Mouse (Mus musculus) MEL (cell line): ENCODE measurements around the gene Gcnt7. TPM values are rescaled to one million over a fixed set of nuclear protein-coding genes. Genes with fewer than 3 reads are reported as not detected.

Experiments used
- DNase-seq: peaks from one replicate; pipeline ENCODE4 v3.0.0; 2011; ENCODE audit warnings: low read depth, low spot score
- H3K27ac ChIP-seq: 2 replicates; pipeline ENCODE4 v1.5.1; 2012; ENCODE audit warnings: low read depth, mild to moderate bottlenecking, control low read depth, low read length, moderate library complexity; ENCODE audit not compliant: control insufficient read depth
- H3K27me3 ChIP-seq, 2 experiments: fragments of 150-350 bp in 1 of 2; sonication (generic) in 1 of 2; 2 replicates each; pipeline ENCODE4 v1.6.1; 2012; ENCODE audit warnings: low read length in 2 of 2, mild to moderate bottlenecking in 2 of 2, improper control_type of control experiment in 1 of 2, moderate library complexity in 1 of 2; ENCODE audit not compliant: insufficient read depth in 2 of 2, control insufficient read depth in 1 of 2
- H3K36me3 ChIP-seq, 2 experiments: 2 replicates each; pipeline ENCODE4 v1.6.1; 2012 to 2014; ENCODE audit warnings: low read length in 2 of 2, improper control_type of control experiment in 1 of 2, inconsistent platforms in 1 of 2, mild to moderate bottlenecking in 1 of 2; ENCODE audit not compliant: insufficient read depth in 2 of 2, control insufficient read depth in 1 of 2
- H3K4me1 ChIP-seq, 2 experiments: fragments of 150-350 bp in 1 of 2; sonication (generic) in 1 of 2; 2 replicates each; pipeline ENCODE4 v1.6.1; 2012; ENCODE audit warnings: low read length in 2 of 2, improper control_type of control experiment in 1 of 2, mild to moderate bottlenecking in 1 of 2; ENCODE audit not compliant: insufficient read depth in 2 of 2, control insufficient read depth in 1 of 2
- H3K4me3 ChIP-seq, 2 experiments: fragments of 150-350 bp in 1 of 2; sonication (generic) in 1 of 2; 2 replicates each; pipeline ENCODE4 v1.5.1; 2012; ENCODE audit warnings: low read depth in 2 of 2, low read length in 2 of 2, mild to moderate bottlenecking in 2 of 2, moderate library complexity in 2 of 2, control low read depth in 1 of 2, improper control_type of control experiment in 1 of 2; ENCODE audit not compliant: control insufficient read depth in 1 of 2, insufficient read depth in 1 of 2
- H3K79me2 ChIP-seq: 2 replicates; pipeline ENCODE4 v1.6.1; 2012; ENCODE audit warnings: mild to moderate bottlenecking, low read length, moderate library complexity; ENCODE audit not compliant: control insufficient read depth, poor library complexity, insufficient read depth
- H3K9ac ChIP-seq: 2 replicates; pipeline ENCODE4 v1.6.1; 2012; ENCODE audit warnings: low read depth, mild to moderate bottlenecking, control low read depth, low read length, moderate library complexity; ENCODE audit not compliant: control insufficient read depth, poor library complexity, severe bottlenecking
- H3K9me3 ChIP-seq: fragments of 150-350 bp; sonication (generic); replicated peaks from 2 replicates; pipeline ENCODE4 v1.6.1; 2012; ENCODE audit warnings: mild to moderate bottlenecking, low read length, improper control_type of control experiment, moderate library complexity; ENCODE audit not compliant: insufficient read depth
- CHD2 ChIP-seq: IDR thresholded peaks from 2 replicates; pipeline ENCODE4 v1.6.1; 2011; ENCODE audit warnings: low read length, improper control_type of control experiment
- CTCF ChIP-seq, 3 experiments: IDR thresholded peaks in 2 of 3; conservative IDR thresholded peaks in 1 of 3; 2 replicates each; pipeline ENCODE4 v1.5.1; 2011 to 2012; ENCODE audit warnings: low read length in 3 of 3, low read depth in 2 of 3, mild to moderate bottlenecking in 2 of 3, improper control_type of control experiment in 1 of 3, inconsistent platforms in 1 of 3, mixed read lengths in 1 of 3, moderate library complexity in 1 of 3; ENCODE audit not compliant: control insufficient read depth in 1 of 3, insufficient read depth in 1 of 3, poor library complexity in 1 of 3, severe bottlenecking in 1 of 3
- E2F4 ChIP-seq: IDR thresholded peaks from 2 replicates; pipeline ENCODE4 v1.6.1; 2011; ENCODE audit warnings: low read depth, low read length, improper control_type of control experiment, borderline replicate concordance
- ELF1 ChIP-seq: IDR thresholded peaks from 2 replicates; pipeline ENCODE4 v1.6.1; 2014; ENCODE audit warnings: low read depth, mild to moderate bottlenecking, inconsistent platforms, low read length, improper control_type of control experiment, moderate library complexity
- ETS1 ChIP-seq: IDR thresholded peaks from 2 replicates; pipeline ENCODE4 v1.6.1; 2012; ENCODE audit warnings: low read depth, mild to moderate bottlenecking, inconsistent platforms, low read length, improper control_type of control experiment, moderate library complexity
- GATA1 ChIP-seq: IDR thresholded peaks from 2 replicates; pipeline ENCODE4 v1.6.1; 2011; ENCODE audit warnings: low read depth, low read length, improper control_type of control experiment
- MAZ ChIP-seq: IDR thresholded peaks from 2 replicates; pipeline ENCODE4 v1.6.1; 2012; ENCODE audit warnings: low read depth, mild to moderate bottlenecking, inconsistent platforms, low read length, improper control_type of control experiment
- MYB ChIP-seq: IDR thresholded peaks from 2 replicates; pipeline ENCODE4 v1.6.1; 2011; ENCODE audit warnings: mild to moderate bottlenecking, low read depth, low read length, improper control_type of control experiment
- NELFE ChIP-seq: IDR thresholded peaks from 2 replicates; pipeline ENCODE4 v1.6.1; 2011; ENCODE audit warnings: low read depth, low read length, improper control_type of control experiment
- NRF1 ChIP-seq: IDR thresholded peaks from 2 replicates; pipeline ENCODE4 v1.6.1; 2014; ENCODE audit warnings: low read depth, mild to moderate bottlenecking, inconsistent platforms, low read length, improper control_type of control experiment, moderate library complexity; ENCODE audit not compliant: poor library complexity, insufficient read depth, severe bottlenecking
- POLR2AphosphoS2 ChIP-seq: IDR thresholded peaks from 2 replicates; pipeline ENCODE4 v1.6.1; 2011; ENCODE audit warnings: low read length, improper control_type of control experiment
- POLR2AphosphoS5 ChIP-seq: IDR thresholded peaks from 2 replicates; pipeline ENCODE4 v1.6.1; 2012; ENCODE audit warnings: low read depth, borderline replicate concordance, mild to moderate bottlenecking, inconsistent platforms, low read length, moderate library complexity, mixed read lengths
- RAD21 ChIP-seq: IDR thresholded peaks from 2 replicates; pipeline ENCODE4 v1.6.1; 2011; ENCODE audit warnings: mild to moderate bottlenecking, low read depth, low read length, improper control_type of control experiment
- RCOR1 ChIP-seq: IDR thresholded peaks from 2 replicates; pipeline ENCODE4 v1.6.1; 2012; ENCODE audit warnings: low read depth, mild to moderate bottlenecking, inconsistent platforms, low read length, improper control_type of control experiment
- SIN3A ChIP-seq: IDR thresholded peaks from 2 replicates; pipeline ENCODE4 v1.6.1; 2012; ENCODE audit warnings: low read length, improper control_type of control experiment, inconsistent platforms
- SMC3 ChIP-seq: IDR thresholded peaks from 2 replicates; pipeline ENCODE4 v1.6.1; 2011; ENCODE audit warnings: low read depth, low read length, improper control_type of control experiment
- TAL1 ChIP-seq: IDR thresholded peaks from 2 replicates; pipeline ENCODE4 v1.6.1; 2012; ENCODE audit warnings: mild to moderate bottlenecking, inconsistent platforms, low read length, moderate library complexity, mixed read lengths
- TBP ChIP-seq: IDR thresholded peaks from 2 replicates; pipeline ENCODE4 v1.8.0; 2011; ENCODE audit warnings: low read depth, low read length, improper control_type of control experiment
- TCF12 ChIP-seq: IDR thresholded peaks from 2 replicates; pipeline ENCODE4 v1.6.1; 2014; ENCODE audit warnings: low read depth, mild to moderate bottlenecking, inconsistent platforms, low read length, improper control_type of control experiment, moderate library complexity
- UBTF ChIP-seq: IDR thresholded peaks from 2 replicates; pipeline ENCODE4 v1.6.1; 2012; ENCODE audit warnings: low read depth, mild to moderate bottlenecking, inconsistent platforms, low read length, improper control_type of control experiment, moderate library complexity, borderline replicate concordance; ENCODE audit not compliant: insufficient read depth
- USF1 ChIP-seq: IDR thresholded peaks from 2 replicates; pipeline ENCODE4 v1.6.1; 2014; ENCODE audit warnings: low read depth, mild to moderate bottlenecking, inconsistent platforms, low read length, improper control_type of control experiment, moderate library complexity
- ZC3H11A ChIP-seq: IDR thresholded peaks from 2 replicates; pipeline ENCODE4 v1.6.1; 2012; ENCODE audit warnings: low read depth, mild to moderate bottlenecking, inconsistent platforms, low read length, improper control_type of control experiment
- ZKSCAN1 ChIP-seq: IDR thresholded peaks from 2 replicates; pipeline ENCODE4 v1.6.1; 2012; ENCODE audit warnings: low read depth, mild to moderate bottlenecking, inconsistent platforms, low read length, improper control_type of control experiment, moderate library complexity
- ZMIZ1 ChIP-seq: IDR thresholded peaks from 2 replicates; pipeline ENCODE4 v1.6.1; 2012; ENCODE audit warnings: low read depth, mild to moderate bottlenecking, inconsistent platforms, low read length, improper control_type of control experiment, moderate library complexity
- ZNF384 ChIP-seq: IDR thresholded peaks from 2 replicates; pipeline ENCODE4 v1.6.1; 2012; ENCODE audit warnings: low read depth, mild to moderate bottlenecking, inconsistent platforms, low read length, improper control_type of control experiment
- polyA plus RNA-seq, 2 experiments: library from polyadenylated mRNA; stranded (reverse) in 1 of 2; unstranded in 1 of 2; fragments of >175 nt in 1 of 2; fragments of >200 nt in 1 of 2; gene quantifications; 2 replicates each; pipeline versions ENCODE4 v1.2.1 to v1.2.4; 2012; ENCODE audit warnings: low replicate concordance in 2 of 2, low read depth in 1 of 2; ENCODE audit not compliant: insufficient read length in 2 of 2, insufficient read depth in 1 of 2, missing spikeins in 1 of 2
- total RNA-seq: library from RNA; depleted of rRNA; stranded (reverse); fragments of 300-350 nt; gene quantifications from 2 replicates; pipeline ENCODE4 v1.2.3, GENCODE M21; 2012

Gene Gcnt7
- total and polyA plus RNA-seq, 3 experiments = 0.15 to 0.22 TPM; not detected in 1

GRCm38 (mm10) chr2:172466427-172467132 lies 8.2 kb upstream of the Gcnt7 start:
- H3K27me3 ChIP-seq = no peaks in the 10 kb centered on the region
- H3K9me3 ChIP-seq = no peaks in the 10 kb centered on the region
- H3K4me3 ChIP-seq = no peak overlapping the region
- TF ChIP-seq POLR2AphosphoS5 (no peak), GATA1 (no peak), ZKSCAN1 (peak; percentile 77; the same call in 1 of the 2 replicates), MYB (no peak), POLR2AphosphoS2 (no peak)
- no peaks in the 10 kb centered on the region; a peak in 1 of 4 replicates for H3K36me3 ChIP-seq
- H3K9ac ChIP-seq = no peak overlapping the region
- DNase-seq = no peak
- no peaks in the 10 kb centered on the region for H3K4me1 ChIP-seq
- H3K27ac ChIP-seq = no peak overlapping the region
- H3K79me2 ChIP-seq = no peaks in the 10 kb centered on the region

DNA sequence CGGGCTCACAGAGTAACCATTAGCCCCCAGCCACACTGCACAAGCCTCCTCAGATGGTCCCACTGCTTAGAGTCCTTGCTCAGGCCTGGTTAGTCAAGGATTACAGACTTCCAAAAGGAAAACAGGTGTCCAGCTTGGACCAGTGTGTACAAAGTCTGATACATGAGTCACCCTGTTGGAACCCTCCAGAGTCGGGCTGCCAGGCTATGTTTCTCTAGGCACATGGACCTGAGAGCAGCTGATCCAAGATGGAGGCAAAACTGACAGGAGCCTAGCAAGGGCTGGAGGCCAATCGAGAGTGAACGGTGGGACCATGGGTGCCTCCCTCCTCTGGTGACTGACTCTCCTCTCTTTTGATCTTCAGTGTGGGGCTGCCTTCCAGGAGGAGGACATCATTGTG lies 4.4 kb upstream of the Gcnt7 start:
- Histone ChIP-seq H3K27me3 (no peaks in the 10 kb centered on the region), H3K4me1 (no peaks in the 10 kb centered on the region), H3K9ac (no peak overlapping the region), H3K9me3 (no peaks in the 10 kb centered on the region), H3K4me3 (no peak overlapping the region), H3K27ac (no peak overlapping the region), H3K79me2 (no peaks in the 10 kb centered on the region)
- TF ChIP-seq E2F4 (no peak), SIN3A (no peak), RCOR1 (no peak), USF1 (no peak), CTCF (IDR thresholded peaks at IDR 0.05 in 2 of 3, conservative IDR thresholded peaks at IDR 0.05 in 1 of 3; ENCODE audit: control insufficient read depth in 1 of 3, insufficient read depth in 1 of 3, low read depth in 2 of 3, low read length in 3 of 3, poor library complexity in 1 of 3, severe bottlenecking in 1 of 3) (no peak), ZC3H11A (no peak), POLR2AphosphoS2 (no peak), NELFE (no peak), ELF1 (no peak), TBP (no peak), ZNF384 (no peak)
- TF ChIP-seq, all 39 proteins: peak for 0
- H3K36me3 ChIP-seq = no peaks in the 10 kb centered on the region; a peak in 1 of 4 replicates
- DNase-seq = no peak

DNA sequence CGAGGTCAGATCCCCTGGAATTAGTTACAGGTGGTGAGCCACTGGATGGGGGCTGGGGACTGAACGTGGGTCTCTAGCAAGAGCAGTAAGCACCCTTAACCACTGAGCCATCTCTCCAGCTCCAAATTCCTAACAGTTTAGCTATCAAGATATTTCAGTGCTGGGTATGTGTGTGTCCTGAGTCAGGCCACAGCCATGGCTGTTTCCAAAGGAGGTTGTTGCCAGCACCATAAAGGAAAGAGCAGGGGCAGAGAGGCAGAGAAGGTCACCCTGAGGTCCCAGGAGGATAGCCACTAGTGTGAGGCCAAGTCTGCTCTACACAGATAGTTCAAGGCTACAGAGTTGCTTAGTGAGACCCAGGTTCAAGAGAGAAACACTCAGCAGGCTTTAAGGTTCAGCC lies 2.3 kb upstream of the Gcnt7 start:
- no peak for TF ChIP-seq SIN3A
- no peak for TF ChIP-seq CHD2
- no peak for TF ChIP-seq ZC3H11A
- no peak for TF ChIP-seq RAD21
- no peak for TF ChIP-seq NRF1
- TF ChIP-seq TAL1 = no peak
- no peak for TF ChIP-seq ZKSCAN1
- no peak for TF ChIP-seq UBTF
- TF ChIP-seq TCF12 = no peak
- TF ChIP-seq ETS1 = no peak
- no peak for TF ChIP-seq SMC3
- TF ChIP-seq MAZ = no peak
- TF ChIP-seq ZMIZ1 = no peak
- TF ChIP-seq ELF1 = no peak
- H3K9me3 ChIP-seq = no peaks in the 10 kb centered on the region
- no peaks in the 10 kb centered on the region for H3K79me2 ChIP-seq
- H3K36me3 ChIP-seq = no peaks in the 10 kb centered on the region; a peak in 1 of 4 replicates
- DNase-seq = no peak
- no peak overlapping the region for H3K27ac ChIP-seq
- H3K4me1 ChIP-seq = no peaks in the 10 kb centered on the region
- H3K27me3 ChIP-seq = no peaks in the 10 kb centered on the region
- no peak overlapping the region for H3K4me3 ChIP-seq
- no peak overlapping the region for H3K9ac ChIP-seq
